Mouse (Mus musculus) embryo, embryonic 11 days (tissue): ENCODE measurements around the gene Mfng.

Experiments
- DNase-seq: peaks from one replicate; pipeline ENCODE4 v3.0.0-alpha.2; 2015

The Mfng gene

DNA sequence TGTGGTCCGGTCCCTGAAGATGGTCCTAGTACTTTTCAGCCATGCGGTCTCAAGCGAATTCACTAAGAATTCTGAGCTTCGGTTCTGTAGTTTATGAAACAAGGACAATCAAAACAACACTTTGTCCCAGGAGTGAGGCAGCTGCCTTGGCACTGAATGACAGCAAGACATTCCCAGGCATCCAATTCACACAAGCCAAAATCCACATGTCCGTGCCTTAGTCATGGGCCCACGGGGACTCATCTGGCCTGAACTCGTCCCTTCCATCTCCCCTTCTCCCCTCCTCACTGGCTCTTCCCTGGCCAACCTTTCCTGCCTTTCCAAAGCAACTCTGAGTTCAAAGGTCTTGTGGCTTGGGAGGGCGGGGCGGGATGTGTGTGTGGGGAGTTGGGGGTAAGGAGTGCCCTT lies 13.1 kb upstream of the Mfng start:
- DNase-seq: no peak

DNA sequence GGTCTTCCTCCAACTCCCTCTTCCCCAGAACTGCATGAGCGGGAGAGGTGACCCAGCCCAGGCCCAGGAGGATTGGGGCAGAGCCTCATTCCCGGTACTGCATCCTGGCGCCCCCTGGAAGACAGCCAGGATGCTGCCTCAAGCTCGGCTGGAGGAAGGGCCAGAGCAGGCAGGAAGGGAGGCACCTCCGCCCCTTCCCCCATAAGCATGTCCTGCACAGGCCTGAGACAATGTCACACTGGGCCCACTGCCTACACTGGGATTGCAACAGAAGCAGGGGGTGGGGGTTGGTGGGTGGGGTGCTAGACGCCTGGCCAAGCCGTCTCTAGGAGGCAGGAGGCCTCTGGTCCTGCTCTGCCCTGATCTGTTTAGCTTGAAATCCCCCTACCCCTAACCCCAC lies 12.7 kb upstream of the Mfng start:
- peak; percentile 34 for DNase-seq

DNA sequence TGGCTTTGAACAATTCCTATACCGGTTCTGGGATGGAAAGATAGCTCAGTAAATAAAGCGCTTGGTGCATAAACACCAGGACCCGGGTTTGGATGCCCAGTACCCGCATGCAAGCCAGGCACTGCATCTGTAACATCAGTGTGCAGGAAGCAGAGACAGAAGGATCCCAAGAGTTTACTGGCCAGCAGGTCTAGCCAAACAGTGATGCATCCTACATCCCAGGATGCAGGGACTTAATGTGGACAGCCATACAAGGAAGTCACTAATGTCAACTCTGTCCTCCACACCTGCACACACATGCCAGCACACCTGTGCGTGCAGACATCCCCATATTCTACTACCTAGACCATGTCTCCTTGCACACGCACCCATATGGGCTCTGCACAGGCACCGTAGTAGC lies 12.0 kb upstream of the Mfng start:
- no peak for DNase-seq

DNA sequence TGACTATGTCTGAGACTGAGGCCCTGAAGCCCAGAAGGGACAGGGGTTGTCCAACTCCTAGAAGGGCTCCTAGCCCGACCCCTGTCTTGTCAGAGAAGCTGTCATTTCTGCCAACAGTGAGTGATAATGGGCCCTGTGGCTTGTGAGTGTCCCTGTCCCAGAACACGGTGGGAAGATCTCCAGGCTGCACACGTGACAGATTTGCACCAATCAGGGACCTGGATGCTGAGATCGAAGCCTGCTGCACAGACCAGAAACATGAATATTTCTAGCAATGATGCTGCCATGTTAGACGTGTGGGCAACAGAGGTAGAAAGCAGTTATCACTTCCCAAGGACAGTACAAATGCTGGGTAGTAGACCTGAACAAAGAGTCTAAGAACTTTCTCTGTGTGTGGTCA lies 11.2 kb upstream of the Mfng start:
- DNase-seq: no peak

DNA sequence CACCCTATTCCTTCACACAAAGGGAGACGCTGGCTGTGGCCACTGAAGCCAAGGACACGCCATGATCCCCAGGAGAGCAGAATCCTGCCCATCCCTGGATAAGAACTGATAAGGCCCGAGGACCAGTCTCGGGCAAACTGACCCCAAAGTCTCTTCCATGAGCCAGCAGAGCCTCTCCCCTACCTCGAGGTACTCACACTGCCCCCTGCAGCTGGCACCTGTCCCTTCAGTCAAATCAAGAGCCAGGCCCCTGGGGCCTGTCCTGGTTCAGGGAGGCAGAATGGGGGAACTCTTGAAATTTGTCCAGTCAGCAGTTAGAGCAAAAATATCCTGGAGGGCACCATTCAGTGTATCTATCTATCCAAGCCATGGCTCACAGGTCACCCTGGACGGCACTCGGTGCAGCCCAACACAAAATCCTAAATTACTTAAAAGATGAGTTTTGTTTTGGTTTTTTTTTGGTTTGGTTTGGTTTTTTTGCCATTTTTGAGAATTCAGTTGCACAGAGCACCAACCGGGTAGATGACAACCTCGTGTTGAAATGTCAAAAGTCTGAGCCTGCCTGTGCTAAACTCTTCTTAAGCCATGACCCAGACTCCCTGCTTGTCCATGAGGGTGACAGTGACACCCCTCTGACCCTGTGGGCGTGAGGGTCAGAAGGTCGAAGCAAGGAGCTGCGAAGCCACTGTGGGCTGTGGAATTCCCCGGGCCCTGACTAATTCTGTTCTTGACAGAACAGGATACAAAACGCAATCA lies 9.3 kb upstream of the Mfng start:
- no peak for DNase-seq

DNA sequence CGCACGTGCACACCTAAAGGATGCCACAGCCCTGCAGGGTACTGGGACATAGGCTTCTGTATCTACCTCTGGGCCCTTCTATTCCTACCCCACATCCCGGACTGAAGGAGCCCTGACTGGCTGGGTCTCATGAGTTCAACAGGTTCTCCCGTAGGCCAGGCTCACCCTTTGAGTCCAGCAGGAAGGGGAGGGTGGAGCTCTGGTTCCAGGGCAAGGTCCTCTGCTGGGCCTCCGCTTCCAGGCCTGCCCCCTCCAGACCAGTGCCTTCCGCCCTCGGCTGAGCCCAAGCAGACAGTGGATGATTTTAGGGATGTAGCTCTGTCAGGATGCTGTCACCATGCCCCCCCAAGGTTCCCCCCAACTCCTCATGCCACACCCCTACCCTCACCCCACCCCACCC lies 7.6 kb upstream of the Mfng start:
- DNase-seq: no peak

DNA sequence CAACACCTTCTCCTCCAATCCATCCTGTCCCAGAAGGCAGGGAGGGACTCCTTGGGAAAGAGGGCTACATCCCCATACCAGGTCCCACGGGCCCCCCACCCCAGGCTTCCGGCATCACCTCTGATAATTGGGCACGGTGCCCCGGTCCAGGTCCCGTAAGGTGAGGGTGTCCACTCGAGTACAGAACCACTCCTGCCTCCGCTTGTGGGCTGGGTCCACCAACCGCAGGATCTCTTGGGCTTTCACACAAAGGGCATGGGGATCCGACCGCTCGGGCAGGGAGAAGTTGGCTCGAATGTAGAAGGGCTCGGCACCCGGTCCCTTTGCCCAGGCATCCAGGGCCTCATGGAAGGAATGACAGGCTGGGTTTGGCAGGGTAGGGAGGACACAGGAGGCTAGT lies 7.1 kb upstream of the Mfng start:
- no peak for DNase-seq

DNA sequence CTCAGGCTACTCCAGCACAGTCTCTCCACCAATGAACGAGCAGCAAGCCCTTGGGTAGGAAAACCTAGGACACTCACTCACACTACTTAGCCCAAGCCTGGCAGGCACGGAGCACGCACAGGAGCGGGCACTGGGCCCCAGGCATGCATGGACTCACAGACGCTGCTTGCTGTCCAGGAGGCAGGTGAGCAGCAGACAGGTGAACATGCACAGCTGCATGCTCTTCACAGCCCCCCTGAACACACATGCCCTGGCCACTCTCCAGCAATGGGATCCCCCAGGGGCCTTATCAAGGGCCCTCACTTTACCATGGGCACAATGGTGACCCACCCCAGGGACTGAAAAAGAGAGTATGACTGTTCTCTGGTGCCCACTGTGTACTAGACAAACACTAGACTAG lies 6.4 kb upstream of the Mfng start:
- no peak for DNase-seq

DNA sequence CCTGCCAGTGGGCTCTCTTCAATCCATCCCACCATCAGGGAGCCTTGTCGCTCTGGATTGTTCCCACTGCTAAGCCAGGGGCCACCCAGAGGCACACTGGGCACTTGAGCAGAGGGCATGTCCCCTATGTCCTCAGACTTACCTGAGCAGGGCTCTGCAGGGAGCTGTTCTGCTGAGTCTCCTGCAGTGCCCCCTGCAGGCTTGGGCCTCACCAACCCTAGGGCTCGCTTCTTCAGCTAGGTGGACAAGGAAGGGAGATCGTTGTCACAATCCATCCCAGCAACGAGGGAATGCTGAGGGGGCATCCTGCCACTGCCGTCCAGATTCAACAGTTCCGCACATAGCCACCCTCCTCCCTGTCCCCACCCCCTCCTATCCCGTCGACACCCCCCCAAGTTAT lies 6.0 kb upstream of the Mfng start:
- no peak for DNase-seq

DNA sequence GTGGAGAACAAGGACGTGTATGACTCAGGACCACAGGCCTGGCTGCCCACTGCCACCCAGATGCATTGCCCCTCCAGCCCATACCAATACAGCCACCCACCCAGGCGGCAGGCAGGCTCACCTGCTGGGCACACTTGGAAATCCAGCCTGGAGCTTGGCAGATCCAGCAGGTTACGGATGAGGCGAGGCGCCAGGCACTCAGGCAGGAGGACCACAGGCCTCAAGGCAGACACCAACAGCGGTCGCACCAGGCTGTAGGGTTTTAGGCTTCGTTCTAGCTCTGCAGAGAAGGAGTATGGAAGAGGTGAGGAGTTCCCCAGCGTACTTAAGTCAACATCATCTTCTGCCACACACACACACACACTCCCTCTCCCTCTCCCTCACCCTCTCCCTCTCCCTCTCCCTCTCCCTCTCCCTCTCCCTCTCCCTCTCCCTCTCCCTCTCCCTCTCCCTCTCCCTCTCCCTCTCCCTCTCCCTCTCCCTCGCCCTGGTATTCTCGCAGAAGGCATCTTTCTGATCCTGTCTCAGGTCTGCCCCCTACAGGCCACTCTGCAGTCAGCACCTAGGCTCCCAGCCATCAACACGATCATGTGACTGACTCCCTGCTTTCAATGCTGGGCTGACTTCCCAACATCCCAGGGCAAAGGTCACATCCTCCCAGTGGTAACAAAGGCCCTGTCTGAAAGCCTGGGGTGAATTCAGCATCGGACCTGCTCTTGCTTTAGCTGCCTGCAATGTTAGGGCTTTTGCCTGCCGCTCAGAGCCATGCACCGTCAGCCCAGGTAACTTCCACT lies 5.0 kb upstream of the Mfng start:
- peak; percentile 91 for DNase-seq

DNA sequence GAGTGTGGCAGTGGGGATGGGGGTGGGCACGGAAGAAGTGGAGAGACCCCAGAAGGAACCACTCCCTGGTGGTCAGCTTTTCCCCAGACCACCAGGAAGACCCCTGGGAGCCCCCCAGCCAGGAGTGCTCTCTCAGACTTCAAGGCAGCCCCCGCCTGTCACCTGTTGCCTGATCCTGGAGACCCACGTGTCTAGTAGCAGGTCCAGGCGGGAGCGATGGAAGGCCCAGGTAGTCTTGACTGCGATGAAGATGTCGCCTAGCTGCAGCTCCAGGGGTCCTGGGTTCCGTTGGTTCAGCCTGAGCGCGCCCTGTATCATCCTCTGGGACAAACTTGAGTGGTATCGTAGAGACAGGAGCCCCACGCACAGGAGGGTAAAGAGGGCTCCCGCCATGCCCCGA lies 419 bp downstream of the Mfng start:
- DNase-seq: no peak

DNA sequence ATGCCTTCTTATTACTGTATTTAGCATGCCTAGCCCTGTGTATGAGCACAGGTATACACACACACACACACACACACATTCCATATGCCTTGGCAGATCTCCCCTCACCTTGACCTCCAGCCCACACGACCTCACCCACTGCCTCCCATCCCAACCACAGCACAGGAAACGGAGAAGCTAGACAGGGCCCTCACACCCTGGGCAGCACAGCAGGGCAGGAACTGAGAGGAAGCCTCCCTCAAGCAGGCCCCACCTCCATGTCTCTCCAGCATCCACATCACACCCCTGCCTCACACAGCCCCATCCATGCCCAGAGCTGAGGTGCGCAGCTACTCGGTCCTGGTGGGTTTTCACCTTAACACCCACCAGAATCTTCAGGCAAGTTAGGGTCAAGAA lies 909 bp downstream of the Mfng start:
- DNase-seq: no peak

DNA sequence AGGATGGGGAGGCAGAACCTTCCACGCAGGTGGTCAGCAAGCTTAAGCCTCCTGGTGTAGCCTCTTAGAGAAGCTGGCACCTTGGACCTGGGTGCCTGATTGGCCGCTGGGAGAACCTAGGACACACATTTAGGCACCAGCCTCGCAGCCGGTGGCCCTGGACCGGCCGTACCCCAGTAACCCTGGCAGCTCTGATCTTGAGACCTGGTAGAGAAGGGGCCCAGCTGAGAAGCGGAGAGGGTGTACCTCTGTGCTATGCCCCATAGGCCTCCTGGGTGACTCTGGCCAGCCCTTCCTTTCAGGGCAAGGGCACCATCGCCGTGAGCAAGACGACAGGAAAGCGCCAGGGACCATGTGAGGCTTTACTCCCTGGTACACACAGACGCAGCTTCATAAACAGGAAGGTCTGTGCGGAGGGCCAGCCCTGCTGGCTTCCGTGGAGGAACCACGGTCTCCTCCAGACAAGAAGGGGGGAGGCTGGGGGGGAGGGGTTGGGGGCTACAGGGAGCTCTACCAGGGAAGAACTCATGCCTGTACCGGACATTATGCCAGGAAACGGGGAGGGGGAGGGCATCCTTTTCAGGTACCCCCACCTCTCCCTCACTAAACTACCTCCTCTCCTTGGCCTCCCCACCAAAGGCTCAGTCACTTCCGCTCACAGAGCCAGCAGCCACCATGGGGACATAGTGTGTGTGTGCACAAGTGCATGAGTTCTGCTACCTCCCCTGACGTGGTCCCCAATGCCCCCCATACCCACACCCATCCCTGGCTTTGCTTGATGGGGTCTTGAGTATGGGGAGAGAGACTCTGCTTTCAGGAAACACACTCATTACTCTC lies 1.5 kb downstream of the Mfng start:
- DNase-seq: peak; percentile 28

DNA sequence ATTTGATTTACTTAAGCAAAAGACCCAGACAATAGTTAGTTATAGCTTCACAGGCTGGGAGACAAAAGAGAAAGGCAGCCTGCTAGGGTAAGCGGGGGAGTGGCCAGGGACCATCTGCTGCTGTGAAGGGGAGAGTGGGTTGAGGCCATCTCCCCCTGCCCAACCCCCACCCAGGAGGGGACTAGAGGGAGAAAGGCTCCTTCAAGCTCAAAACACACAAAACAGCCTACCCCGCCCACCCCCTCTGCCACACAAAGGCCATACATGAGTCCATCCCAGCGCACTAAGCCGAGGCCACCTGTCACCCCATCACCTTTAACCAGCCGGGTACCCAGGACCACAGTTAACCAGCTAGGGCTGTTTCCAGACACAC lies 2.3 kb downstream of the Mfng start:
- peak; percentile 85 for DNase-seq

DNA sequence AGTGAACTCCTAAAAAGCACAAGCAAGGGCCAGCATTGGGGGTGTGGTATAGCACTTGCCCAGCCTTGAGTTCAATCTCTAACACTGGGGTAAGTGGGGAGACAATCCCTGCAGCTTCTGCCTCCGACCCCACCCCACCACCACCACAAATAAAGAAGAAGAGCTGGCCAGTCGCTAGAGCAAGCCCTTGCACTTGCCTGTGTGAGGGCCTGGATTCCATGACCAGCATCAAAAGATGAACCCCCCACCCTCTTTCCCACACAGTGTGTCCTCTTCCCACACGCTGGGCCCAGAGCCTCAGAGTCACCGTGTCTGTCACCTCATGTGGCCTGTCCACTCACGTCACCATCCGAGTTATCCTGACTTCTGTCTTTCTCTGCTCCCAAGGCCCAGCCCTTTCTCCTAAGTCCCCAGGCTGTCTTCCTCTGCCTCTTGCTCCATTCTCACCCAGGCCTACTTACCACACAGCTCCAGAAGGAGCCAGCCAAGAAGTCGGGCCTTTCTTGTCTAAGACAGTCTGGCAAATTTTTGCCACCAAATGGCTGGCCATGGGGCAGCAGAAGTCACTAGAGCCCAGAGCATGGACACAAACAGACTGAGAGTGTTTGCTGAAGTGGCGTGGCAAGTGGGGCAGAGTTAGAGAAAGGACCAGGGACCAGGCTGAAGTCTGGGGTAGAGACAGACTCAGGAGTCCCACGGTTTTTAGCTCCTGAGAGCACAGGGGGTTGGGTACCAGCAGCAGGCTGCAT lies 2.9 kb downstream of the Mfng start:
- no peak for DNase-seq

DNA sequence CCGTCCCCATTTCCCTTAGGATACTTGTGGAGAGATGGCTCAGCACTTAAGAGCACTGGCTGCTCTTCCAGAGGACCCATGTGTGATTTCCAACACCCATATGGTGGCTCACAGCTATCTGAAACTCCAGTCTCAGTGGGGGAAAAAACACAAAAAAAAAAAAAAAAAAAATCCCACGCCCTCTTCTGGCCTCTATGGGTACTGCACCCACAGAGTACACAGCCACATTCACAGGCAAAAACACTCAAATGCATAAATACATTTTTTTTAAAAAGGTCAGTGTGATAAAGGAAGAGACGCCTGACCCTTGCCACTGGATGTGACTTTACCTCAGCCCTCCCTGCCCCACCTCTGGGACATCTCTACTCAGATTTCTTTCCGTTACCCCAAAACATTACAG lies 4.2 kb downstream of the Mfng start:
- DNase-seq: no peak

DNA sequence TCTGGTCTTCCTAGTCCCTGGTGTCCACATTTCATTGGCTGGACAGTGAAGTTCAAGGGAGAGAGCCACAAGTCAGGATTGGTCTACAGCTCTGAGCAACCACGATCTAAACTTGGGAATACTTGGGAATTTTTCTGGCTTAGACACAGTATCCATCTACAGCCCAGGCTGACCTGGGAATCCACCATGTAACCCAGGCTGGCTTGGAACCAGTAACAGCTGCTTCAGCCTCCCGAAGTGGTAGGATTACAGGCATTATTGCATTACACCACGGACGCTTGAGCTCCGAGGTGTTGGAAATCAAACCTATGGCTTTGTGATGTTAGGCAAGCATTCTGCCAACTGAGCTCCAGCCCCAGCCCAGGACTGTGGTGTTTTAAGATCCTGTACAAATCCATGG lies 9.6 kb downstream of the Mfng start:
- no peak for DNase-seq

DNA sequence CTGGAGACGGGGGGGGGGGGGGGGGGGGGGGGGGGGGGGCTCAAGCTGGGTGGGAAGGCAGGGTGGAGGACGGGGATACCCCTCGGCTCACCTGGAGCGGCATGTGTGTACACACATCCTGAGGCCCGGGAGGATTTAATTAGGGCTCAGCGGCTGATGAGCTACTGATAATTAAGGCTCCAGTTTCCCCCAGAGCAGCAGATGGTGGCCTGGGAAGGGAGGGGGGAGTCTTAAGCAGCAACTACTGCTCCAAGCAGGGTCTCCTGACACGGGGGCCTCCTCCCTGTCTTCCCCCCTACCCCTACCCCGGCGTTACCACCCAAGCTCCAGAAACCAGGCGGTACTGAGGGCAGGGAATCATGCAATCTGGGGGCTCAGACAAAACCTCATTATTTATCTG lies 10.1 kb downstream of the Mfng start:
- peak; percentile 28 for DNase-seq

DNA sequence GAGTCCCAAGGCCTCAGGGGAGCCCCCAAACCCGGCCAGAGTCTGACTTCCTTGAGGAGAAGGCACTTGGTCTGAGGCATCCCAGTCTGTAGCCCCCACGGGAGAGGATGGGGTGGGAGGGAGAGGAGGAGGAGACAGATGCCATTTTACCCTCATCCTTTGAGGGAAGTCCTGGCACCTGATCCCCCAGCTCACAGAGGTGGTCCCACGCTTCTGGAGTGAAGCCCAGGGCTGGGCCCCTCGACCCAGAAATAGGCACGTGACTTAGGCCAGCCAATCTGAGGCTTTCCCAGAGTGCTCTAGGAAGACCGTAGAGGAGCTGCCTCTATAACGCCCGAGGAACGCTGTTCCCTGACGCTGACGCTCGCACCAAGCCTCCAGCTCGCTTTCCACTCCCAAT lies 12.2 kb downstream of the Mfng start:
- no peak for DNase-seq

DNA sequence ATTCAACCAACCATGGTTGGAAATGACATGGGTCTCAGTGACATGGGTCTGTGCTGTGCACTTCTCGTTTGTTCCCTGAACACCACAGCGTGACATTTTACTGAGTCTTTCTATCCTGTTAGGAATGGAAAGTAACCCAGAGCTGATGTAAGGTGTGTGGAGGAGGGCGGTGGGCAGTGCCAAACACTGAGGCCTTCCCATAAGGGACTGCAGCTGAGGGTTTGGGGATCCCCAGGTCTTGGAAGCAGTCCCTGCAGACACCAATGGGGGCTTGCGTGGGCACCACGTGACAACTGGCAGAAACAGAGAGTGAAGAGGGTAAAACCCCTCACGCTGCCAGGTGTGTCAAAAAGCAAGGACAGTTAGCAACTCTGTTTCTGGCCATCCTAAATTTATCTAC lies 15.1 kb downstream of the Mfng start:
- DNase-seq: no peak

DNA sequence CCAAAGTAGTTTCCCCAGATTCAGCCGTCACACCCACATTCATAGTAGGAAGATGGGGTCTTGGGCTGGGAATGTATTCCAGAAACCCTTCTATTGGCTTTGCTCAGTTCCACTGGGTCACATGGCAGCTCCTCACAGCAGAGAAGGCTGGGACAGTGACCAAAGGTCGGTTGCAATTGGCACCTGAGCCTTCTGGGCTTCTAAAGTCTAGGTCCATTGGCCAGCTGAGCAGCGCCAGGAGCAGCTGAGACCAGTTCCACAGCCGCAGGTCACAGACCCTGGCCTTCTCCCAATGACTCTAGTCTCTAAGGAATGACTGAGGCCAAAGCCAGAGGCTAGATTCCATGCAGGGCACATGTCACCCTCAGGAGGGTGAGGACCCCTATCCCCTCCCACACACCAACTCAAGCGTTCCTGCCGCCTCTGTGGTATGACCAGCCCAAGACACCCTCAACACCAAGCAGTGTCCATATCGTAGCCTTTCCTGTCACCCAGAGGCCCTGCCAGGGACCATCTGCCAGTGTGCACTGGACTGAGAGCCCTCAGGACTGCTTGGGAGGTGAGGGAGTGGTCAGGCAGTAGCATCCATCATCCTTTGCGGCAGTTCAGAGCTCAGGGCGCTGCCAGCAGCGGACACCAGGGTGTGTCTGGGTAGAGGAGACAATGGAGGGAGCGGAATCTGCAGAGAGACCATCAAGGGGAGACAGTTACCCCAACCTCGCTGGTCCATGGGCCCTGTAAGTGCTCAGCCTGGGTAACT lies 17.1 kb downstream of the Mfng start:
- no peak for DNase-seq

DNA sequence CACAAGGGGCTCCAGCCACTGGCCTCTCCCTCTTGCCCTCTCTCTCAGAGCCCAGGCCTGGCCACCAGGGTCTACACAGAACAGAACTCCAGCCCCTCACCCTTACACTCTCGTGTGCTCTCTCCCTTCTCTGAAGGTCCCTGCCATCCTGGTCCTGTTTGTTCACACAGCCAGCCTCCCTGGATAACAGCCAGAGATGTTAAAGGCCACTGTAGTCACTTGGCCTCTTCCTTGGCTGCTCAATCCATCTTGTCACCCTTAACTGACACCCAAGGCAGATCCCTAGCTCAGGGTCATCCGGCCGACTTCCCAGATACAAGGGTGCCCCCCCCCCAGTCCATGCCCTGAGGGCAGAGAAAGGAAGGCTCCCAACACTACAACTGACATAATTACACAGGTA lies 18.0 kb downstream of the Mfng start:
- DNase-seq: no peak
